Mouse (Mus musculus) CH12.LX (cell line): ENCODE results near the gene Pgc. TPM values are rescaled to one million over a fixed set of nuclear protein-coding genes. Genes with fewer than 3 reads are reported as not detected.

Source experiments
- DNase-seq: peaks from one replicate; pipeline ENCODE4 v3.0.0-alpha.2; 2013; ENCODE audit errors: extremely low read depth
- H3K27ac ChIP-seq: 2 replicates; pipeline ENCODE4 v1.5.1; 2012; ENCODE audit warnings: low read depth, mild to moderate bottlenecking, control low read depth, moderate library complexity; ENCODE audit not compliant: insufficient read depth
- H3K27me3 ChIP-seq: replicated peaks from 2 replicates; pipeline ENCODE3; 2012; ENCODE audit warnings: inconsistent platforms
- H3K36me3 ChIP-seq, 2 experiments: replicated peaks in 1 of 2; 2 replicates each; pipeline versions ENCODE3 to v1.6.1; 2012; ENCODE audit warnings: inconsistent platforms in 1 of 2, low read length in 1 of 2, mild to moderate bottlenecking in 1 of 2, mixed read lengths in 1 of 2, moderate library complexity in 1 of 2; ENCODE audit not compliant: control insufficient read depth in 1 of 2, insufficient read depth in 1 of 2
- H3K4me1 ChIP-seq, 2 experiments: 2 replicates each; pipeline ENCODE4 v1.6.1; 2012; ENCODE audit warnings: inconsistent platforms in 1 of 2, moderate library complexity in 1 of 2; ENCODE audit not compliant: insufficient read depth in 2 of 2, control insufficient read depth in 1 of 2
- H3K4me2 ChIP-seq: 2 replicates; pipeline ENCODE4 v1.6.1; 2012; ENCODE audit warnings: low read depth, mild to moderate bottlenecking, control low read depth; ENCODE audit not compliant: poor library complexity, insufficient read depth, severe bottlenecking
- H3K4me3 ChIP-seq, 3 experiments: fragments of 150-350 bp in 1 of 3; sonication (generic) in 1 of 3; replicated peaks in 1 of 3; 2 replicates each; pipeline versions ENCODE3 to v1.5.1; 2011 to 2012; ENCODE audit warnings: low read depth in 2 of 3, low read length in 2 of 3, mild to moderate bottlenecking in 2 of 3, moderate library complexity in 2 of 3, control low read depth in 1 of 3, improper control_type of control experiment in 1 of 3, inconsistent platforms in 1 of 3, mixed read lengths in 1 of 3; ENCODE audit not compliant: poor library complexity in 1 of 3
- H3K79me2 ChIP-seq: replicated peaks from 2 replicates; pipeline ENCODE4 v1.6.1; 2012; ENCODE audit warnings: mild to moderate bottlenecking, moderate library complexity; ENCODE audit not compliant: control insufficient read depth, poor library complexity, insufficient read depth, severe bottlenecking; ENCODE audit errors: extremely low read depth
- H3K9ac ChIP-seq: 2 replicates; pipeline ENCODE4 v1.6.1; 2012; ENCODE audit warnings: low read depth, mild to moderate bottlenecking, control low read depth, moderate library complexity; ENCODE audit not compliant: insufficient read depth
- H3K9me3 ChIP-seq: replicated peaks from 2 replicates; pipeline ENCODE3; 2012; ENCODE audit warnings: low read length, inconsistent platforms, mixed read lengths
- CHD1 ChIP-seq: IDR thresholded peaks from 2 replicates; pipeline ENCODE4 v1.6.1; 2012; ENCODE audit warnings: low read depth, low read length, improper control_type of control experiment, inconsistent platforms
- CHD2 ChIP-seq: IDR thresholded peaks from 2 replicates; pipeline ENCODE4 v1.6.1; 2011; ENCODE audit warnings: low read length, improper control_type of control experiment
- ETS1 ChIP-seq: conservative IDR thresholded peaks from 2 replicates; pipeline ENCODE4 v1.6.1; 2012; ENCODE audit warnings: low read depth, mild to moderate bottlenecking, inconsistent platforms, low read length, improper control_type of control experiment, moderate library complexity
- IRF4 ChIP-seq: IDR thresholded peaks from 2 replicates; pipeline ENCODE4 v1.6.1; 2014; ENCODE audit warnings: low read depth, mild to moderate bottlenecking, inconsistent platforms, low read length, improper control_type of control experiment
- KAT2A ChIP-seq: IDR thresholded peaks from 2 replicates; pipeline ENCODE4 v1.6.1; 2012; ENCODE audit warnings: low read length, improper control_type of control experiment, inconsistent platforms; ENCODE audit not compliant: insufficient replicate concordance
- MAX ChIP-seq: IDR thresholded peaks from 2 replicates; pipeline ENCODE4 v1.6.1; 2011; ENCODE audit warnings: low read length, improper control_type of control experiment
- MAZ ChIP-seq: IDR thresholded peaks from 2 replicates; pipeline ENCODE4 v1.6.1; 2012; ENCODE audit warnings: low read depth, mild to moderate bottlenecking, inconsistent platforms, low read length, improper control_type of control experiment, moderate library complexity
- MXI1 ChIP-seq: IDR thresholded peaks from 2 replicates; pipeline ENCODE4 v1.6.1; 2011; ENCODE audit warnings: mild to moderate bottlenecking, low read depth, low read length, improper control_type of control experiment
- NELFE ChIP-seq: IDR thresholded peaks from 2 replicates; pipeline ENCODE4 v1.6.1; 2011; ENCODE audit warnings: low read depth, low read length, improper control_type of control experiment
- NRF1 ChIP-seq: IDR thresholded peaks from 2 replicates; pipeline ENCODE4 v1.6.1; 2014; ENCODE audit warnings: low read depth, mild to moderate bottlenecking, inconsistent platforms, low read length, improper control_type of control experiment, moderate library complexity
- PAX5 ChIP-seq: IDR thresholded peaks from 2 replicates; pipeline ENCODE4 v1.6.1; 2012; ENCODE audit warnings: low read length, inconsistent platforms, mixed read lengths
- RAD21 ChIP-seq: IDR thresholded peaks from 2 replicates; pipeline ENCODE4 v1.6.1; 2011; ENCODE audit warnings: low read depth, mild to moderate bottlenecking, low read length, improper control_type of control experiment, moderate library complexity
- RCOR1 ChIP-seq: conservative IDR thresholded peaks from 2 replicates; pipeline ENCODE4 v1.6.1; 2012; ENCODE audit warnings: low read depth, mild to moderate bottlenecking, inconsistent platforms, low read length, improper control_type of control experiment
- SIN3A ChIP-seq: IDR thresholded peaks from 2 replicates; pipeline ENCODE4 v1.6.1; 2012; ENCODE audit warnings: low read length, improper control_type of control experiment, inconsistent platforms
- SMC3 ChIP-seq: IDR thresholded peaks from 2 replicates; pipeline ENCODE4 v1.6.1; 2011; ENCODE audit warnings: low read depth, low read length, improper control_type of control experiment
- UBTF ChIP-seq: IDR thresholded peaks from 2 replicates; pipeline ENCODE4 v1.6.1; 2012; ENCODE audit warnings: low read depth, mild to moderate bottlenecking, inconsistent platforms, low read length, improper control_type of control experiment, moderate library complexity
- USF1 ChIP-seq: IDR thresholded peaks from 2 replicates; pipeline ENCODE4 v1.6.1; 2014; ENCODE audit warnings: low read depth, mild to moderate bottlenecking, inconsistent platforms, low read length, improper control_type of control experiment
- ZKSCAN1 ChIP-seq: IDR thresholded peaks from 2 replicates; pipeline ENCODE4 v1.6.1; 2012; ENCODE audit warnings: low read depth, inconsistent platforms, low read length, improper control_type of control experiment, borderline replicate concordance
- dilution Hi-C: fragments of 300-500 bp; cut with MboI; formaldehyde crosslinking; loops from 2 replicates; pipeline ENCODE4 v1.14.3; 2020; ENCODE audit warnings: low sequenced_read_pairs; ENCODE audit not compliant: extremely low pct_unique_long_range_greater_than_20kb, extremely low pct_ligation_motif_present
- in situ Hi-C: fragments of 300-500 bp; cut with MboI; formaldehyde crosslinking; loops from 3 replicates; pipeline ENCODE4 v1.14.3; 2019; ENCODE audit warnings: low sequenced_read_pairs, low pct_ligation_motif_present, low pct_unique_long_range_greater_than_20kb, mixed read lengths
- polyA plus RNA-seq: library from polyadenylated mRNA; unstranded; fragments of >175 nt; gene quantifications from 2 replicates; pipeline ENCODE4 v1.2.1, GENCODE M21; 2012; ENCODE audit warnings: low read depth; ENCODE audit not compliant: insufficient read length
- total RNA-seq, 2 experiments: library from RNA; depleted of rRNA; stranded (reverse); fragments of 300-350 nt in 1 of 2; fragments of >200 nt in 1 of 2; gene quantifications; 2 replicates each; pipeline ENCODE4 v1.2.3; 2012 to 2014

The Pgc gene
- total RNA-seq (2012; rRNA removed) (not detected in 2 replicates), total RNA-seq (2014; rRNA removed) (not detected in 2 replicates), polyA plus RNA-seq (not detected in 2 replicates)

GRCm38 (mm10) chr17:47726566-47726965 lies at the start of gene Pgc:
TSS of gene Pgc (plus strand) at chr17:47726842.
- Histone ChIP-seq H3K4me1 (no peaks in the 10 kb centered on the region), H3K9ac (no peak within 1 kb of the TSS), H3K9me3 (no peaks in the 10 kb centered on the region), H3K4me2 (no peak within 1 kb of the TSS), H3K79me2 (no peaks in the 10 kb centered on the region), H3K4me3 (no peak within 1 kb of the TSS), H3K27ac (no peak within 1 kb of the TSS), H3K36me3 (no peaks in the 10 kb centered on the region), H3K27me3 (peaks cover 63% of the 10 kb centered on the region)
- in situ Hi-C loops (no loop called here), dilution Hi-C loops (no loop called here)
- DNase-seq: no peak
- TF ChIP-seq NELFE (no peak), RAD21 (no peak), ZKSCAN1 (no peak), USF1 (no peak), MAX (no peak), CHD2 (no peak), RCOR1 (no peak), NRF1 (no peak), UBTF (no peak), KAT2A (no peak)

- Histone ChIP-seq H3K27ac (no peak overlapping the region), H3K9ac (no peak overlapping the region), H3K9me3 (no peaks in the 10 kb centered on the region), H3K36me3 (peaks cover 28 to 73% of the 10 kb centered on the region in 2 experiments), H3K4me1 (peaks cover 4 to 19% of the 10 kb centered on the region in 2 experiments), H3K4me2 (no peak overlapping the region), H3K4me3 (no peak overlapping the region), H3K27me3 (no peaks in the 10 kb centered on the region), H3K79me2 (no peaks in the 10 kb centered on the region)
- no peak for DNase-seq
- dilution Hi-C loops: no loop called here
- in situ Hi-C loops: no loop called here
- TF ChIP-seq SMC3 (no peak), KAT2A (no peak), MXI1 (no peak), ETS1 (no peak), IRF4 (no peak), MAX (no peak), ZKSCAN1 (no peak), RAD21 (no peak), SIN3A (no peak), CHD1 (no peak), PAX5 (no peak), MAZ (no peak)
Observed at GRCm38 (mm10) chr17:47678238-47678637, 48.4 kb upstream of the Pgc start.
